Mouse (Mus musculus) liver, postnatal 0 days (tissue): ENCODE data around the gene Tfap2c. TPM values are rescaled to one million over a fixed set of nuclear protein-coding genes. Genes with fewer than 3 reads are reported as not detected.

ENCODE experiments used
- ATAC-seq: fragments of 200-750 bp; cut with Nextera tagmentation; 2 replicates; pipeline ENCODE4 v1.8.0; 2017; ENCODE audit warnings: mild to moderate bottlenecking, moderate library complexity
- DNase-seq: peaks from one replicate; pipeline ENCODE4 v3.0.0-alpha.2; 2016
- H3K27ac ChIP-seq: fragments of 300-500 bp; sonication (generic); 2 replicates; pipeline ENCODE4 v1.5.1; 2014; ENCODE audit warnings: antibody characterized with exemption, moderate library complexity, mild to moderate bottlenecking, low read depth
- H3K27me3 ChIP-seq: fragments of 300-500 bp; sonication (generic); 2 replicates; pipeline ENCODE4 v1.6.1; 2014; ENCODE audit warnings: low read length, control low read depth, mixed read lengths; ENCODE audit not compliant: insufficient read depth
- H3K36me3 ChIP-seq: fragments of 300-500 bp; sonication (generic); replicated peaks from 2 replicates; pipeline ENCODE4 v1.6.1; 2014; ENCODE audit warnings: mild to moderate bottlenecking, control low read depth, low read length, moderate library complexity, mixed read lengths; ENCODE audit not compliant: insufficient read depth
- H3K4me1 ChIP-seq: fragments of 300-500 bp; sonication (generic); 2 replicates; pipeline ENCODE4 v1.6.1; 2014; ENCODE audit warnings: antibody characterized with exemption, mild to moderate bottlenecking, control low read depth; ENCODE audit not compliant: insufficient read depth
- H3K4me2 ChIP-seq: fragments of 300-500 bp; sonication (generic); 2 replicates; pipeline ENCODE4 v1.6.1; 2014; ENCODE audit warnings: low read depth, mild to moderate bottlenecking, low read length, moderate library complexity, mixed read lengths
- H3K4me3 ChIP-seq: fragments of 300-500 bp; sonication (generic); 2 replicates; pipeline ENCODE4 v1.5.1; 2014; ENCODE audit warnings: low read depth, low read length
- H3K9ac ChIP-seq: fragments of 300-500 bp; sonication (generic); replicated peaks from 2 replicates; pipeline ENCODE4 v1.6.1; 2014; ENCODE audit warnings: mild to moderate bottlenecking, moderate library complexity
- H3K9me3 ChIP-seq: fragments of 300-500 bp; sonication (generic); 2 replicates; pipeline ENCODE4 v1.6.1; 2016; ENCODE audit warnings: mild to moderate bottlenecking, control low read depth, low read length, mixed read lengths
- CTCF ChIP-seq: sonication (generic); IDR thresholded peaks from 2 replicates; pipeline ENCODE4 v1.5.1; 2016; ENCODE audit warnings: antibody characterized with exemption, low read depth
- EP300 ChIP-seq: IDR thresholded peaks from 2 replicates; pipeline ENCODE4 v1.6.1; 2016; ENCODE audit warnings: antibody characterized with exemption, low read depth, mild to moderate bottlenecking
- WGBS: fragments of 180-500 bp; shearing (Covaris S2); extraction: QIAGEN DNeasy Blood & Tissue Kit; methylation state at CpG from one replicate; pipeline ENCODE4 v1.1.7; 2014; ENCODE audit not compliant: insufficient replicate concordance; 5-methylcytosine and 5-hydroxymethylcytosine counted together
- polyA plus RNA-seq: library from polyadenylated mRNA; unstranded; fragments of >200 nt; fragmentation: Nextera tagmentation; extraction: Ambion mirVana; gene quantifications from 2 replicates; pipeline ENCODE4 v1.2.1, GENCODE M21; 2015

The Tfap2c gene
- polyA plus RNA-seq, 1 experiment from 2014 or later = not detected

DNA sequence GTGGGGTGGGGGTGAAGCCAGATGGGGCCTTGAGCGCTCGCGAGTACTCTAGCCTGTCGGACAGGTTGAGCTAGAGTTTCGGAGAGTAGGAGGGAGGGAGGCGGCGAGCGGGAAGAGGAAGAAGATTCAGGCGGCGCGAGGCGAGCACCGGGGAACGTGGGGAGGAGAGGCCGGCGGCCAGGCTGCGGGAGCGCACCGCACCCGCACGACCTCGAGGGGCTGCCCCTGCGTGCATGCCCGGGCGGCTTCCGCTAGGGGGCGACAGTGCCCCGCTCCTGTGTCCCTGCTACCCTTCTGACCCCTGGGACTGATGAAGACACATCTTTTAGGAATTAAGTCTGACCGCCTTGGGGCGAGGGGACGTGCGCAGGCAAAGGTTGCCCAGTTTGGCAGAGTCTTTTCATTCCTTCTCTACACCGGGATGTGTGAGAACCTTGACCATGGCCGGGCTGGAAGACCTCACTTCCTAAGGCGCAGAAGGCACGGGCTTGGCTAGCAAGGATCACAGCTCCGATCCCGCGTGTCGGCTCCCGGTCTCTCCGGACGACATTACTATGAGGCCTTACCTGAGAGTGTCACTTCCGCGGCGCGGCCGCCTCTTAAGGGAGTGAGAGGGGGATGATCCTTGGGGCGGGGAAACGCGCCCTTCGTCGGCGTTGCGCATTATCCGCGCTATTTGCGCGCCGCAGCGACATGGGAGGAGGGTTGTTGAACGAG is 1.1 kb downstream of the Tfap2c start:
- H3K27me3 ChIP-seq = peaks cover 93% of the 10 kb centered on the region
- H3K4me3 ChIP-seq = no peak overlapping the region
- H3K4me2 ChIP-seq = no peak overlapping the region
- no peaks in the 10 kb centered on the region for H3K9me3 ChIP-seq
- no peak overlapping the region for H3K9ac ChIP-seq
- DNase-seq (peak; percentile 74), ATAC-seq (peak; percentile 55; the same call in 1 of the 2 replicates)
- WGBS = 2% methylated on average over 61 of the region's 62 CpGs
- TF ChIP-seq EP300 (no peak), CTCF (peak; percentile 72)
- no peaks in the 10 kb centered on the region for H3K36me3 ChIP-seq
- no peak overlapping the region for H3K27ac ChIP-seq
- peaks cover 10% of the 10 kb centered on the region; the same call in 1 of the 2 replicates for H3K4me1 ChIP-seq

DNA sequence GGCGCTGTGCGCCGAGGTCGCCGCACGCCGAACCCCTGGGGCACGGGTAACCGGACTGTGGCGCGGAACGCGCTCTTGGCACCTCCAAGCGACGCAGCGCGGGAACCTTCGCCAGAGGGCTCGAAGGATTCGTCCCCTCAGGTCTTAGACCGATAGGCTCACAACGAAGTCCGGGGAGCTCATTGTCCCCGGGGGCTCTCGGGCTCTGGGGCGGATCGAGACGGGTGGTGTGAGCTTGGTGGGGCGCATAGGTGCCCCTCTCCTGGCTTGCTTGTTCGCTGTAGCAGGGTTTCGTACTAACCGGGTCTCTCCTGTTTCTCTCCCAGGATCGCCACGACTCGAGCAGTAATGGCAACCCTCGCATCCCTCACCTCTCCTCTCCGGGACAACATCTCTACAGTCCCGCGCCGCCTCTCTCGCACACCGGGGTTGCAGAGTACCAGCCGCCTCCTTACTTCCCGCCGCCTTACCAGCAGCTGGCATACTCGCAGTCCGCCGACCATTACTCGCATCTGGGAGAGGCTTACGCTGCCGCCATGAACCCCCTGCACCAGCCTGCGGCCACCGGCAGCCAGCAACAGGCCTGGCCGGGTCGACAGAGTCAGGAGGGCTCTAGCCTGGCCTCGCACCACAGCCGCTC is 1.8 kb downstream of the Tfap2c start:
- DNase-seq (no peak), ATAC-seq (no peak)
- Histone ChIP-seq H3K36me3 (no peaks in the 10 kb centered on the region), H3K4me1 (peaks cover 10% of the 10 kb centered on the region; the same call in 1 of the 2 replicates), H3K9ac (no peak overlapping the region), H3K27me3 (peaks cover 86% of the 10 kb centered on the region), H3K9me3 (no peaks in the 10 kb centered on the region), H3K4me2 (no peak overlapping the region), H3K4me3 (no peak overlapping the region), H3K27ac (no peak overlapping the region)
- no peak for TF ChIP-seq CTCF
- TF ChIP-seq EP300 = no peak
- 2% methylated on average over 57 of the region's 57 CpGs for WGBS

DNA sequence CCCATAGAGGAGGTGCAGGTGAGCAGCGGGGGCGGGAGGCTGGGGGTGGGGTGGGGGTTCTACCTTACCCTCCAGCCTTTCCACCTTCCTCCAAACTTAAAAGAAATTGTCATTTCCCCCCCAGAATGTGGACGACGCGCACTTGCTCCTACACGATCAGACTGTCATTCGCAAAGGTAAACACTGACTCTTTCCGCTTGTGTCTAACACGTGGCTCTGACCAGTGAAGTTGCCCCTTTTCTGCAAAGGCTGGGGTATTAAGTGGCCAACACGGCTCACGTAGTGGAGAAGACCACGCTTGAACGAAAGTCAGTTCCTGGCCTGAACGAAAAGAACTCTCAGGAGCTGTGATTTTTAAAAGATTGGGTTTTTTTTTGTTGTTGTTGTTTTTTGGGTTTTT is 2.5 kb downstream of the Tfap2c start:
- Histone ChIP-seq H3K36me3 (no peaks in the 10 kb centered on the region), H3K27me3 (peaks cover 79% of the 10 kb centered on the region), H3K4me3 (no peak overlapping the region), H3K4me2 (no peak overlapping the region), H3K4me1 (peaks cover 10% of the 10 kb centered on the region; the same call in 1 of the 2 replicates), H3K27ac (no peak overlapping the region), H3K9me3 (no peaks in the 10 kb centered on the region), H3K9ac (no peak overlapping the region)
- ATAC-seq (no peak), DNase-seq (no peak)
- TF ChIP-seq EP300 (no peak), CTCF (no peak)
- WGBS = 3% methylated on average over 14 of the region's 14 CpGs

DNA sequence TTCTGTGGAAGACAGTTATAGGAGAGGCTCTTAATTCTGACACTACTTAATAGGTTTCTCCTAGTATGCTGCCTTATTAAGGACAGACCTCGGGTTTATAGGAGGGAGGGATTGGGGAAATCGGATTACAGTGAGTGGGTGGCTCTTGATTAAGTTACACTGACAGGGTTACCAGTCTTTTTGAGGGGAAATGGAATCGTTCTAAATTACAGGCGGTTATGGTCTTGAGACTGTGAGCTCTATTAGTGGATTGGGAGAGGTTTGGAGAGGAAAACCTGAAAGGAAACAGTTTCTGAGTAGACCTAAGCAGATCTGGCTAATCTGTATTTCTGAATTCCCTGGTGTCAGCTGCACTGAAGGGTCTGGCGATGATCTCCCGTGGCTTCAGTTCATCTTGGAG is 3.3 kb downstream of the Tfap2c start:
- ATAC-seq = no peak
- Histone ChIP-seq H3K9me3 (no peaks in the 10 kb centered on the region), H3K27me3 (peaks cover 71% of the 10 kb centered on the region), H3K4me2 (no peak overlapping the region), H3K4me3 (no peak overlapping the region), H3K36me3 (no peaks in the 10 kb centered on the region), H3K27ac (no peak overlapping the region), H3K9ac (no peak overlapping the region), H3K4me1 (peaks cover 10% of the 10 kb centered on the region; the same call in 1 of the 2 replicates)
- no peak for DNase-seq
- TF ChIP-seq EP300 (no peak), CTCF (no peak)
- WGBS = 5% methylated on average over 6 of the region's 6 CpGs

DNA sequence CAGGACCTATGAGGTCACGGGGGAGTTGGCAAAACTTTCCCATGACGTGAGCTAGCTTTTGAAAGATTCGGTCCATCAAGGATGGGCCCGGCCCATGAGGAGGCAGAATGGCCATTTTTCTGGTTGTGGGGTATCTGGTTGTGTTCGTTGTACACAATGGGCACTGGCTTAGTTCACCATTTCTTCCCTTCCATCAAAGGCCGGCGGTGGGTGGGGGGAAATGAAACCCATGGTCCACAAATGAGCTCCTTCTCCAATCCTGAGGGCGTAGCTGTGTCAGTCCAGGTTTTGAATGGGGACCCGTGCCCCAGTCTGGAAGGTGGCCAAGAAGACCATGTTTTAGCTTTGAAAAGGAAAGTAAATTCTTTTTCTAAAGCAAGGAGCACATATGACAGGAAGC is 4.8 kb downstream of the Tfap2c start:
- H3K27me3 ChIP-seq = peaks cover 60% of the 10 kb centered on the region
- ATAC-seq = no peak
- H3K9ac ChIP-seq = no peak overlapping the region
- no peak for TF ChIP-seq EP300
- no peak for TF ChIP-seq CTCF
- no peaks in the 10 kb centered on the region for H3K9me3 ChIP-seq
- no peak for DNase-seq
- H3K4me1 ChIP-seq = peaks cover 9% of the 10 kb centered on the region; the same call in 1 of the 2 replicates
- no peaks in the 10 kb centered on the region for H3K36me3 ChIP-seq
- no peak overlapping the region for H3K4me2 ChIP-seq
- WGBS = 60% methylated on average over 9 of the region's 9 CpGs
- H3K4me3 ChIP-seq = no peak overlapping the region
- H3K27ac ChIP-seq = no peak overlapping the region

DNA sequence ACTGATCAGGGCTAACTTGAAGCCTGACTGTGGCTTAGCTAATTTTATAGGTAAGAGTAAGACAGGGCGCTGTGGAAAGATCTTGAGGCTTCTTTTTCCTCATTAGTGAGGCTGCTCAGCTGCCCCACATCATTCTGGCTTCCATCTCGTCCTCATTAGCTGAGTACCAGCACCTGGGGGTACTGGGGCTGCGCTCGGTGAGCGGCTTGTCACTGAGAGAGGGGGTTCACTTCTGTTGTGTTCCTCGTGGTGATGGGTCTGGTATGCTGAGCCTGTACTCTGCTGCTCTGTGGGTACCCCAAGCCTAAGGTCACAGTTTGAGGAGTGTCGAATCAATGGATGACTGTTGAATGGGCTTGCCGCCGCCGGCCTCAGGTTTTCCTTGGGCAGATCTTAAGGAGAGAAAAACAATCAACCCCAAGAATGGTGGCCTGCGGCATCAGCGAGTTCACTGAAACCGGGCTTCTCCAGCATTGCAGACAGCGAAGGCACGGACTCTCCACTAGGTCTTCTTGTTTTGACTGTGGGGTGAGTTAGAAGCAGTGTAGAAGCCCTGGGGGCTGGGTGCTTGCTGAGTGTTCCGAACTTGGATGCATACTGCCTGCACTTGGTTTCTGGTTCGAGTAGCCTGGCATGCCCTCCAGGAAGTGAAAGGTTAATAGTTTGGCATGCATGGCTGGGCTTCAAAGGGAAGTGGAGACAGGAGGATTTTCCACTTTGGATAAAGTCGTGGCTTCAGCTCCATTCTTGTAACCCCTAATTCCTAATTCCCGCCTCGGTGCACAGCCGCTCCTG is 9.5 kb downstream of the Tfap2c start:
- H3K9ac ChIP-seq = no peak overlapping the region
- H3K27ac ChIP-seq = no peak overlapping the region
- no peaks in the 10 kb centered on the region for H3K4me1 ChIP-seq
- no peak overlapping the region for H3K4me2 ChIP-seq
- no peaks in the 10 kb centered on the region for H3K9me3 ChIP-seq
- H3K27me3 ChIP-seq = peaks cover 14% of the 10 kb centered on the region
- DNase-seq (no peak), ATAC-seq (no peak)
- 57% methylated on average over 21 of the region's 21 CpGs for WGBS
- TF ChIP-seq EP300 = no peak
- no peak for TF ChIP-seq CTCF
- no peak overlapping the region for H3K4me3 ChIP-seq
- H3K36me3 ChIP-seq = no peaks in the 10 kb centered on the region
